Mouse (Mus musculus) stomach, postnatal 0 days (tissue): ENCODE measurements around the gene Ephb4.

ENCODE experiments used
- CTCF ChIP-seq: IDR thresholded peaks from 2 replicates; pipeline ENCODE4 v1.5.1; 2016; ENCODE audit warnings: antibody characterized with exemption, low read depth, mild to moderate bottlenecking, moderate library complexity
- EP300 ChIP-seq: optimal IDR thresholded peaks from 2 replicates; pipeline ENCODE3; 2016; ENCODE audit warnings: antibody characterized with exemption

DNA sequence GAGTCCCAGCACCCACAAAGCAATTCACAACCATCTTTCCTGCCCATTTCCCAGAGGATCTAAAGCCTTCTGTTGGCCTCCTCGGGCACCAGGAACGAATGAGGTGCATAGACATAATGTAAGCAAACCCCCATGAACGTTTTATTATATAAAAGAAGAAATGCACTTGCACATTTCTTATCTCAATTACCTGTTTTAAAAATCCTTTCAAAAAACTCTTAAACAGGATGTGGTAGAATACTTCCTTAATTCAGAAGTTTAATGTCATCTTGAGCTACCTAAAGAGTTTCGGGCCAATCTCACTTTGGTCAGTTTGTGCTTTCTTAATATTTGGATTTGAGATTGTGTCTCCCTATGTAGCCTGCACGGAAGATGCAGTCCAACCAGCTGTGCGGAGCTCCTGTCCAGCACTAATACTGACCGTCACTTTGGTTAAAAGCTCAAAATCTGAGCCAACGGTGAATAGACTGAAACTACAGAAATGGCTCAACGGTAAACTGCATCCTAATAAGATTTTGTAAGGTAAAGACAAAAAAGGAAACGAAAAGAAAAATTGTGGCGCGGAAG is 43.4 kb upstream of the Ephb4 start:
- TF ChIP-seq CTCF (no peak), EP300 (no peak)
